Mouse (Mus musculus): ENCODE measurements around the gene Brms1.

Gene Brms1

DNA sequence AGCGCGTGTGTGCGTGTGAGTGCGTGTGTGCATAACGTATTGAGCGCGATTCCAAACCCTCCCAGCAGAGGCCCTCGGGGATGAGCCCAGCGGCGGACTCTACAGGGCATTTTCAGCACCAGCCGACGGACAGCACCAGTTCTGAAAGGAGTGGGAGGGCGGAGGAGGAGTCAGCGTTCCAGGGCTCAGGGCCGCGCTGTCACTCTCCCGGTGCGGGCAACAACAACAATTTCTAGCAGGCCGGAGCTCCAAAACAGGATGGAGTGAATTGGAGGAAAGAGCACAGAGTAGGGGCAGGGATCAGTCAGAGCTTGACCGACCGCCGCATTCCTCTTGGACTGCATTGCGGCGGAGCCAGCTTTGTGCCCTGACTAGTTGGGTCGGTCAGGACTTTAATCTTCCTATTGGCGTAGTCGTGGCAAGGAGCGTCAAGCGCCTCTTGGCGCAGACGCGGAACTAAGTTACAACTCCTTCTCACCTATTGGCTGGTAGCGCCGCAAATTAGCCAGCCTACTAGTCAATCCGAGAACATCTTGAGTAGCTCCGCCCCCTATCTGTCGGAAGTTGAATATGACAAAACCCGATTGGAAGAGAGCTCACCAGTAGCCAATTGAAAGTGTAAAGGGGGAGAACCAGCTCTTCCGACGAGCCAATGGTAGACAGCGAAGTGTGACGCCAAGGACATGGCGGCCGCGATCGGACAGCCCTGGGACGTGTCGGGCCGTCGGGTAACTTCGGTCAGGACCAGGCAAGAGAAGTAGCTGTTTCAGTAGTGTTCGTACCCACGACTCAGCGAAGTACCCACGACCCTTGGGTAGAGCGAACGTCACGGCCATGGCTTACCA is 47.0 kb downstream of the Brms1 start, which contains the start of gene Yif1a:
TSS of gene Yif1a (plus strand) at position 655 of the 845 bp plus-strand sequence.
- peak; percentile 94 for DNase-seq (ENCODE audit: low spot score in 2 of 2)

DNA sequence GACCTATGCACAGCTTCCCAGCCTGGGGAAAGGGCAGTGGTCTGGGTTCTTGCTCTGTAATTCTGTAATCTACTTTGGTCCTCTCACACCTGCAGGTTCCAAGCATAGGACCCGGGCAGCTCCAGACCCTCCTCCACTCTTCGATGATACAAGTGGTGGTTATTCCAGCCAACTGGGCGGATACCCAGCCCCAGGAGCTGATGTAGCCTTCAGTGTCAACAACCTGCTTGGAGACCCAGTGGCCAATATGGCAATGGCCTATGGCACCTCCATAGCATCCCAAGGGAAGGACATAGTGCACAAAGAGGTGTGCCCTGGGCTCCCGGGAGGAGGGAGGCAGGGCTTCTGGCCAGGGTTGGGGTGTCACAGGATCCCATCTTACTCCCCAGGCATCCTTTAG is 48.2 kb downstream of the Brms1 start:
- DNase-seq (ENCODE audit: low spot score in 2 of 2) = no peak

GRCm38 (mm10) chr19:5092083-5092482 is 50.9 kb downstream of the Brms1 start:
- no peak for DNase-seq (ENCODE audit: low spot score in 2 of 2)

DNA sequence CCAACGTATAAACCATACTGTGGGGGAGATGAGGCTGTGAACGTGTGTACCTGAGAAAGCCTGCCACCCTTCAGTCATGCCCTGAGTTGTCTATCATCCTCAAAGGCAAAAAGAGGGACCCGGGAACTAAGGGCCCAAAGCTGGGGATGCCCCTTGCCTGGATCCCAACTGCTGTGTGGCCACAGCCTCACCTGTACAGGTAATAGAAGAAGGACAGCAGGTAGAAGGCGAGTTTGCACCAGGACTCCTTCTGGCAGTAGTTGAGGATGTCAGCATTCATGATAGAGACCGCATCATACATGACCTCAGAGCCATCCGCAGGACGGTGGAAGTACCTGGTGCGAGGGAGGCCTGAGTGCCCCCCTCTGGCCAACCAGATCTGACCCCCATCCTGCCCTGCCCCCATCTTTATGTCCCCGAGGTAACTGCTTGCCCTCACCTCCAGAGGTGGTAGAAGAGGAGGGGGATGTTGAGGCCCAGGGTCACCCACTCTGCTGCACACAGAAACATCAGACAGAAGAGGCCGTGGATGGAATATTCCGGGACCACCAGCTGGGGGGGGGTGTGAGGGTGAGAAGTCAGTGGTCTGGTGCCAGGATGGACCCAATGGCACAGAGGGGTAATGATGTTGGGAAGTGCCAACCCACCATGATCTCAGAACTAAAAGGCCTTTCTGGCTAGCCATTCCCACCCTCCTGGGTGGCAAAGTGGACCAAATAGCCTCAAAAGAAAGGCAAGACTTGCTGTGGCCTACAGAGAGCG is 52.5 kb downstream of the Brms1 start:
- no peak for DNase-seq (ENCODE audit: low spot score in 2 of 2)

DNA sequence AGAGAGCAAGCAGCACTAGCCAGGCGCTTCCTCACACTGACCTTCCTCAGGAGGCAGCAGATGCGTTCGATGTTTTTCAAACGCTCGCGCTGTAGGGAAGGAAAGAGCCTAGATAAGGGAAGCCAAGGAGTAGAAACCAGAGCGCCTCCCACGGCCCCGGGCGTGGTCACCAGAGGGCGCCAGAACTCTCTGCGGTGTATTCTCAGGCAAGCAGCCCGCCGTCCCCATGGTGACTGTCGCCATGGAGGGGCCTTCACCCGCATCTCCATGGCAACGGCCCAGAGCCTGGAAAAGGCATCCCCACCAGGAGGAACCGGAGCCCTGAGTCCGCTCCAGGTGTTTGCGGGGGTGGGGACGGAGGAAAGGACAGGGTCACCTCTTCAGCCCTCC is 53.1 kb downstream of the Brms1 start:
- peak; percentile 77 to 85 for DNase-seq (ENCODE audit: low spot score in 2 of 2)

GRCm38 (mm10) chr19:5094746-5095417 is 53.7 kb downstream of the Brms1 start:
- DNase-seq (ENCODE audit: low spot score in 2 of 2) = no peak

DNA sequence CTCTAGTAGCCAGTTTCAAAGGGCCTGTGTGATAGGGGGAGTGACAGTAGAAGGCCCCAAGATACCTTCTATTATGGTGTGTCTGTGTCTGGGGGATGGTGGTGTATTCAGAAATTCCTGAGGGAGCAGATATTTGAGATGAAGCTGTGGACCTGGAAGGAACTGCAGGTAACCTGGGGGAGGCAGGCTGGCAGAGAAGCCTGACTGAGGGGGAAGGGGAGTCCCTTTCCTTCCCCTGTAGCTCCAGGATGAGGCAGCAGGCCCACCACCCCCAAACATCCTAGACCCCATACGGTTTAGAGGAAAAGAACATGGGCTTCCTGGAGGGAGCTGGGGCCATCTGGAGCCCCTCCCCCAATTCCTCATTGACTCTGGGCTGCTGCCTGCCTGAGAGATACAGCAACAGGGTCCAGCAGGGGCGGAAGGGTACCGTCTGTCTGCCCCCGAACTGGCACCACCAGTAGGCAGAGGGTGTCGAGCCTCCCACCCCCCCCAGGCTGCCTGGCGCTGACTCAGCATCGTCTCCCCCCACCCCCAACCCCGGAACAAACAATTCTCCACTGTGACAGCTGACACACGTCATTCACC is 54.8 kb downstream of the Brms1 start:
- DNase-seq (ENCODE audit: low spot score in 2 of 2) = no peak

- DNase-seq (ENCODE audit: low spot score in 2 of 2) = no peak
Observed at GRCm38 (mm10) chr19:5097521-5098362, 56.6 kb downstream of the Brms1 start.

DNA sequence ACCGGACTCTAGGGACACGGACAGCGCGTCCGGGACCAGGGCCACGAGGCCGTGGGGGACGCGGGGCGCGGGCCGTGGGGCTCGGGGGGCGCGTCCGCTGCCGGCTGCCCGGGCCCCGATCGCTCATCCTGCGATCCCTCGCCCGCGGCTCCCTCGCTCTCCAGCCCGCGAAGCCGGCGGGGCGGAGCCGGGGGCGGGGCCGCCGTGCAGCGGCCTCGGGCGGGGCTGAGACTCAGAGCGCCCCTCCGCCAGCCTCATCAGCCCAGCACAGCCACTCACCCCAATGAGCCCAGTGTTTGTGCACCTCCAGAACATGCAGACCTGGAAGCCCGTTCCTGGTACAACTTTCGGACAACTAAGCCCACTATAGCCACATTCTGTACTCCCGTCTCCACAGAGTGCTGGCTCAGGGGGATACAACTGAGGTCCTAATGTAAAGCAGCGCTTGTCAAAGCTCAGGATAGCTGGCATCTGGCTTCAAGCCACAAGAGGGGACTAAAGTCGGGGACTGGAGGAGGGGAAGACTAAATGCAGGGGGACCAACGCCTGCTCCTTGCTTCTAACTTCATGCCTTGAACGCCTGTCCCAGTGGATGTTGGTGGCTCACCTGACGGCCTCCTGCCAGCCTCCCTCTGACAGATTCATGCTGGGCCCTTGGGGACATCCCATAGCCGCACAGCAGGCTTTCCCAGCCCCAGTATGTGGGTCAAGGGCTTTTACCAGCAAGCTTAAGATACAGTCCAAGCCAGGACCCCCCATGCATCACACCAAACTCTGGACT is 57.4 kb downstream of the Brms1 start, which contains the start of gene Cnih2:
TSS of gene Cnih2 (minus strand) at position 159 of the 781 bp plus-strand sequence.
- no peak for DNase-seq (ENCODE audit: low spot score in 2 of 2)

All from natural killer cell, adult 2 months (primary cell).